Mouse (Mus musculus) hematopoietic stem cell, adult 5-6 weeks (primary cell): ENCODE measurements around the gene Ddb2. TPM values are rescaled to one million over a fixed set of nuclear protein-coding genes. Genes with fewer than 3 reads are reported as not detected.
A peak's percentile ranks its signal among the peaks of the same experiment; 100 is the strongest.

Experiments used
- ATAC-seq, 2 experiments: fragments of 125-278 bp in 1 of 2; replicated peaks in 1 of 2; 2 replicates each; pipeline ENCODE4 v1.8.0; 2016 to 2017; ENCODE audit warnings: inconsistent platforms in 2 of 2, mild to moderate bottlenecking in 2 of 2, moderate number of reproducible peaks in 2 of 2, low read depth in 1 of 2, moderate TSS enrichment in 1 of 2; ENCODE audit not compliant: low FRiP score in 2 of 2, poor library complexity in 2 of 2, severe bottlenecking in 2 of 2, insufficient read depth in 1 of 2, low TSS enrichment in 1 of 2
- total RNA-seq: library from RNA; stranded (forward); fragments of 172-1452, 232-1000 nt; gene quantifications from 2 replicates; pipeline ENCODE4 v1.2.3, GENCODE M21; 2017

Gene Ddb2
- total RNA-seq, 1 experiment from 2014 or later: 33.9 TPM

DNA sequence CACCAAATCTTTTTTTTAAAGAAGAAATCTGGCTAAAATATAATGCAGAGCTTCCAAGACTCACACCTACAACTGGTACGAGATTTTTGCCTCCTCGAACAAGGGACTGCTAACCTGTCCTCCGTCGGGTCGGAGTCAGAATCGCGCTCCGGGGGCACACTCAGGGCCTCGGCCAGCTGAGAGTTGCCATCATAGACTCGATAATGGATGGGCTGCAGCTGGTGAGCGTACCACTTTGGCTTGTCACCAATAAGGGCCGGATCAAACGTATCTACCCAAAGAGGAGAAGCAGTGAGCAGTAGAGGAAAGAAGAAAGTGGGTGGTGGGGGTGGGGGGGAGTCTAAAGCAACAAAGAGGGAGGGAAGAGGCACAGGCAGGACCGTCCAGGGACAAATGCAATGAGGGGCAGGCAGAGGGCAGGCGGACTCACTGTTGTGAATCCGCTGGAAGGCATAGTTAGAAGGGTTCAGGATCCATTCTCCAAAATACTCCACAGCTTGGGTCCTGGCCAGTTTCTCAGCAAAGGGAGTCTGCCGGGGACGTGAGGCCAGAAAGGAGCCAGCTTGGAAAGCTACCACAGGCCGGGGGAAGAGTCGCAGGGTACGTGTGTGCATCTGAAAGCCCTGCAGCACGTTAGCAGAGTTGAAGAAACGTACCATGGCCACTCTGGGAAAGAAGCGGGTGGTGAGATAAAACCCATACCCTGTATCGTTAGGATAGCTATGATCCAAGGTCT lies 67.0 kb downstream of the Ddb2 start:
- ATAC-seq: no peak

DNA sequence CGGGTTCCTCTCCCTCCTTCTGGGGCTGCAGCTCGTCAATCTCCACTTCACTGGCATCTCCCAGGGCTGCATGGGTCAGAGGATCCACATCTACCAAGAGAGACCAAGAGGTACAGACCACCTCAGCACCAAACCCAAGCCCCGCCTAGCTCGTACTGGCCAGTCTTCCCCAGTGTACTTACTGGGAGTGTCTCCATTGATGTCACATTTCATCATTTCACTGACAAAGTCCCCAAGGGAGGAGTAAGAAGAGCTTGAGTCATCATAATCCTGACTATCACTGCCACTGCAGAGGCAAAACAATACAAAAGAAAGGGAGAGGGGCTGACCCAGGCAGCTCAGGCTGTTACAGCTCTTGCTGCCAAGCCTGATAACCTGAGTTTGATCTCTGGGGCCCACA lies 69.2 kb downstream of the Ddb2 start:
- no peak for ATAC-seq

DNA sequence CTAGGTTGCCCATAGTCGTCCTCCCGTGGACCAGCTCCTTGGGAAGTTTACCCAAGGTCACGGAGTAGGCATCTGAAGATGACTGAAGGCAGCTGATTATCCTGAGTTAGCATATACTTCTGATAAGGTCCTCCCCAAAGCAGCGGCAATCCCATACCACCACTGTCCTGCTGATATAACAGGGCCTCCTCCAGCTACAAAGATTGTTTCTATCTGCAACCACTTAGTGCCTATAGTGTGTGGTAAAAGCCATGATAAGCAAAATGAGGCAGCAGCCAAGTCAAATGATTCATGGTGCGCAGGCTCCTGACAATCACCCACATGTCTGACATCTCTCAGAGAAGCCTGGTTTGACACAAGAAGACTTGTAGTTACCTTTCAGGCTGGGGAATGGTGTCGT lies 71.8 kb downstream of the Ddb2 start:
- ATAC-seq: no peak

DNA sequence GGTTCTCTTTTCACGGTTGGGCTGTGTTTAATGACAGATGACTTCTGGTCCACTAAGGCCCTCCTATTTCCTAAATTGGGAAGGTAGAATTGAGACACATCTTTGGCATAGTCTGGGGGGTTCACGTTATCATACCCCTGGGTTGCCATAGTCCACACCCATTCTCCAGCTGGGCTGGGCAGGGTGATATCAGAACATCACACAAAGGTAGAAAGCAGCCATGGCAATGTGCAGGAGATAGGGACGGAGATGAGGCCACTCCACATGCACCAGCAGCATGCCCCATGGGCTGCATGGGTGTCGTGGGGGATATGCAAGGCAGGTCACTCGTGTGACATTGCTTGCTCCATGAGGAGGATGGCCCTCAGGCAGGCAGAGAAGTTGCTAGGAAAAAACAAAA lies 73.2 kb downstream of the Ddb2 start:
- ATAC-seq: 0 out of 4 replicates have a peak, but pooled peaks of 1 of the 2 experiments have one; percentile 3

DNA sequence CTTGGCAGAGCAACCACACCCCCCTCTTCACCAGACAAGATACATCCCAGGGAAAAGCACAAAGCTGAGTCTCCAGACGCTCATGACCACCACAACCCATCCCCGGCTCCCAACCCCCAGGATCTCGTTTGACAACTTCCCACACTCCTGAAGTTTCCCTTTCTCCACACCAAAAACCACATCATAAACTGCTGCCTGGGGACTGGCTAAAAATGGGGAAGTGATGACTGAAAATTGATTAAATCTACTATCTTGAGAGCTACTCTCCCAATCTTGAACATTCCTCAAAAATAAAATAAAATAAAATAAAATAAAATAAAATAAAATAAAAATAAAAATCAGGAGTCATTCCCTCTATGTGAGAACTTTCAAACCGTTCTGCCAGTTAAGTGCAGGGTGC lies 73.8 kb downstream of the Ddb2 start:
- ATAC-seq: no peak

Other genes with a start within 250 kb of the Ddb2 start
- 0.88 and 2.6 TPM in 2 replicates for gene Rapsn, start 201.4 kb downstream of the Ddb2 start, total RNA-seq
- gene Psmc3, start 183.0 kb downstream of the Ddb2 start, total RNA-seq: 238 and 247 TPM in 2 replicates
- gene Slc39a13, start 166.6 kb downstream of the Ddb2 start, total RNA-seq: 12.1 and 16.8 TPM in 2 replicates
- 58.4 and 63.2 TPM in 2 replicates for gene Spi1, start 154.6 kb downstream of the Ddb2 start, total RNA-seq
- 0.69 TPM in 1 of 2 replicates, not detected in the other for gene Mybpc3, start 118.8 kb downstream of the Ddb2 start, total RNA-seq
- gene Madd, start 53.1 kb downstream of the Ddb2 start, total RNA-seq: 41.4 and 56.5 TPM in 2 replicates
- gene Nr1h3, start 34.1 kb downstream of the Ddb2 start, total RNA-seq: 0.25 TPM in 1 of 2 replicates, not detected in the other
- gene Acp2, start 34.1 kb downstream of the Ddb2 start, total RNA-seq: 7.9 and 11.4 TPM in 2 replicates
- 0.35 and 3.0 TPM in 2 replicates for gene Pacsin3, start 19.0 kb upstream of the Ddb2 start, total RNA-seq
- gene Arfgap2, start 28.0 kb upstream of the Ddb2 start, total RNA-seq: 32.4 and 47.7 TPM in 2 replicates
- 11.0 and 19.3 TPM in 2 replicates for gene 1110051M20Rik, start 207.7 kb upstream of the Ddb2 start, total RNA-seq
- 2.3 and 4.7 TPM in 2 replicates for gene Lrp4, start 220.5 kb upstream of the Ddb2 start, total RNA-seq